Mouse (Mus musculus): Measurements from ENCODE around the gene Gm11077.

DNA sequence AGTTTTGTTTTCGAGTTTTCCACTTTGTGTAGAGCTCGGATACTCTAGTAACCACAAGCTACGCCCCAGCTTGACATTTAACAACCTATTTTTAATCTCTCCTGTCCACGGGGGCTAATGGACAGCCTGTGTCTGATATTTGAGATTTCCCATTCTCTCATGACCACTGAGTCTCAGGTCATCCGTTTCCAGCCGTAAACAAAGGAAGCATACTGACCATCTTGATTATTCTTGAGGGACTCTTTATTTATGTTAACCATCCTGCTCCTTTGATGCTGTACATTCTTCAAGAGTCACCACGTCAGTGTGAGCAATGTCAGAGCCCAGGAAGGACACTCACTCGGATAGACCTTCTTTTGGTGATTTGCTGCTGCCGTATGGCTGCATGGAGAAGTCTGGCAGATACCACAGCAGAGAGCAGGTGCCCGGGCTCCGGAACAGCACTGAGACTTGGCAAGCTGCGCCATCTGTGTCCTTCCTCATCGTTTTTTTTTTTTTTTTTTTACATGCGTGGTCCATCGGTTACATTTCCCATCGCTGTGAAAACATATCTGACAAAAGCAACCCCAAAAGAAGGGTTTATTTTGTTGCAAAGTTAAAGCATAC, 70.5 kb downstream of the Gm11077 start:
- TF ChIP-seq POLR2A (IDR thresholded peaks at IDR 0.05; ENCODE audit: borderline replicate concordance, insufficient read depth, low read length) (no peak), CTCF (IDR thresholded peaks at IDR 0.05; ENCODE audit: borderline replicate concordance, insufficient read depth, low read depth, low read length) (no peak)

Measured in cerebellum, adult 2 months (tissue).